Mouse (Mus musculus): Measurements from ENCODE around the gene Hnrnpf. TPM values are rescaled to one million over a fixed set of nuclear protein-coding genes. Genes with fewer than 3 reads are reported as not detected.

Gene Hnrnpf
- polyA plus RNA-seq, 1 experiment from 2014 or later, result 907 TPM

DNA sequence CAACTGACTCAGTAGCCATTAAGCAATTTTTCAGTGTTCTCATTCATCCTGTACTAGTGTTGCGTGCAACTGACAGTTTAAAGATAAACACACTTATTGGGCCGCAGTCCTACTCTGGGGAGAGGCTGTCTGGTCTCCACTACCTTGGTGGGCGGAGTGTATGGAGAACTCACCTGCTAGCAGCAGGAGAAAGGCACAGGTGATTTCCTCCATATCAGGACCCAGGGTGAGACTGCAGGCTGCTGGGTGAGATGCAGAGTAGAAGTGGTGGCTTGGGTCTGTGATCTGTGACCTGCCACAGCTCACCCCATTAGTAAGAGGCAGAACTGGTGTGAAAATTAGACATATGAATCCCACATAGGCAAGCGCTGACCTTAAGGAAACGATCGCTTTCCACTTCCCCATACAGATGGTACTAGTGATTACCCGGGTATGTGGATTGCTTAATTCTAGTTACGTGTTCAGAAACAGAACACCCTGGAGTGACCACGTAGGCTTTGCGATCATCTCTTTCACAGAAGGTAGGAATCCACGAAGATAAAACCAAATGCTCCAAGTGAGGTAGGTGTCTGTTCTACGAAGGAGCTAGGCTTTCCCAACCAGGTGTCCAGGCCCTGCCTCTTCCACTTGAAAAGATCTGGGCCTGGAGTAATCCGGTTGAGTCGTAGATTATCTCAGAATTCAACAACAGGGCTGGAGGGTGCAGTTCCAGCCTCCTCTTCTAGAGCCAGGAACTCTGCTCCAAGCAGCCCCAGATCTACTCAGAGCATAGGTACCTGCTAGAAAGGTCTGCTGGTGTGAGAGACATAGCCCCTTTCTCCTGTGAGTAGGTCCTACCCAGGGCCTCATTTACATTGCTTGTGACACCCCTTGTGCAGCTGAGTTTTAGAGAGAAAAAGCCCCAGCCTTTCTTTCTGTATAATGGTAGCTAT, 35.8 kb downstream of the Hnrnpf start:
- Histone ChIP-seq H3K36me3 (no peaks in the 10 kb centered on the region), H3K27ac (no peak overlapping the region), H3K27me3 (ENCODE audit: low read depth, poor library complexity, severe bottlenecking) (no peaks in the 10 kb centered on the region), H3K4me1 (no peaks in the 10 kb centered on the region), H3K4me3 (no peak overlapping the region), H3K9me3 (replicated peaks) (no peaks in the 10 kb centered on the region)
- no peak for DNase-seq (ENCODE audit: low spot score)
- 91% methylated on average over 14 of the region's 14 CpGs for WGBS

DNA sequence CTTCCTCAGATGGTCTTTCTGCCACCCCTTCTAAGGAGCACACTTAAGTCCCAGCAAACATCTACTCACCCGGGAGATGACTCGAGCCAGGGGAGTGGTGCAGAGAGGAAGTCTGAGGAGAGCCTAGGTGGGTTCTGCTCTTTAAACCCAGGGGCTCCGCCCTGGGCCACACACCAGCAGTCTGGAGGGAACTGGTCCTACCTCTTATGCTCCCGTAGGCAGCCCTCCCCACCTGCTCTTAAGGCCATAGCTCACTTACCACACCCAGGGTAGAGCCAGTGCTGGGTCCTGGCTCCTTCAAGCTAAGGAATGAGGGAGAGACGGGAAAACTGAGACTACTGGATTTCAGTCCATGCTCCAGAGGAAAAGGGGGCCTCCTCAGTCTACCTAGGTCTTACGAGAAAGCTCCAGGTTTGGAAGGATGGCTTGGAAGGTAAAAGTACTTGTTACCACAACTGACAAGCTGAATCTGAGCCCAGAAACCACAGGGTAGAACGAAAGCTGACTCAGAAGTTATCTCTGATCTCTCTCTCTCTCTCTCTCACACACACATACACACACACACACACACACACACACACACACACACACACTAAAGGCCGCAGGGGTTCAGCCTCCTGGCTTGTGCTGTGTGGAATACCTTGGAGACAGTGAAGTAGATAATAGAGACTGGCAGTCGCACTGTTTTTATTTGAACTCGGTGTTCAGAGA, 37.3 kb downstream of the Hnrnpf start, which contains the start of gene Fxyd4:
TSS of gene Fxyd4 (minus strand) at position 471 of the 711 bp plus-strand sequence.
- DNase-seq (ENCODE audit: low spot score), result no peak
- 76% methylated on average over 10 of the region's 10 CpGs for WGBS

DNA sequence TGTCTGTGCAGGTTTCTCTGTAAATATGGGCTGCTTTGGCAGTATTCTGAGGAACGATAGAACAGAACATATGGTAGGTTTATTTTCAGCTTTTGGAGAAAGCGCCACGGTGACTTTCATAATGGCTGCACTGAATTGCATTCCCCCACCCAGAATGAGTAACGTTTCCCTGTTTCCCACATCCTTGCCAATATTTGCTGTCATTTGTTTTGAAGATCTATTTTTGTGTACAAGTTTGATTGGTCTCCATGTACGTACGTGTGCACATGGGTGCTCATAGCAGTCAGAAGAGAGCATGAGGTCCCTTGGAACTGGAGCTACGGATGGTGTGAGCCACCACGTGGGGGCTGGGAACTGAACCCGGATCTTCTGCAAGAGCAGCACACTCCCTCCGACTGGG, 38.8 kb downstream of the Hnrnpf start:
- no peak for DNase-seq (ENCODE audit: low spot score)
- no peaks in the 10 kb centered on the region for H3K4me1 ChIP-seq
- WGBS, result 93% methylated on average over 10 of the region's 10 CpGs
- H3K27me3 ChIP-seq (ENCODE audit: low read depth, poor library complexity, severe bottlenecking), result no peaks in the 10 kb centered on the region
- no peaks in the 10 kb centered on the region for H3K9me3 ChIP-seq (replicated peaks)
- H3K36me3 ChIP-seq, result no peaks in the 10 kb centered on the region
- H3K27ac ChIP-seq, result no peak overlapping the region
- H3K4me3 ChIP-seq, result no peak overlapping the region

More for the DNA sequence above, 37.3 kb downstream of the Hnrnpf start, which contains the start of gene Fxyd4:
- H3K4me3 ChIP-seq, result no peak within 1 kb of the TSS
- no peaks in the 10 kb centered on the region for H3K27me3 ChIP-seq (ENCODE audit: low read depth, poor library complexity, severe bottlenecking)
- no peak within 1 kb of the TSS for H3K27ac ChIP-seq
- no peaks in the 10 kb centered on the region for H3K9me3 ChIP-seq (replicated peaks)
- no peaks in the 10 kb centered on the region for H3K36me3 ChIP-seq
- no peaks in the 10 kb centered on the region for H3K4me1 ChIP-seq

DNA sequence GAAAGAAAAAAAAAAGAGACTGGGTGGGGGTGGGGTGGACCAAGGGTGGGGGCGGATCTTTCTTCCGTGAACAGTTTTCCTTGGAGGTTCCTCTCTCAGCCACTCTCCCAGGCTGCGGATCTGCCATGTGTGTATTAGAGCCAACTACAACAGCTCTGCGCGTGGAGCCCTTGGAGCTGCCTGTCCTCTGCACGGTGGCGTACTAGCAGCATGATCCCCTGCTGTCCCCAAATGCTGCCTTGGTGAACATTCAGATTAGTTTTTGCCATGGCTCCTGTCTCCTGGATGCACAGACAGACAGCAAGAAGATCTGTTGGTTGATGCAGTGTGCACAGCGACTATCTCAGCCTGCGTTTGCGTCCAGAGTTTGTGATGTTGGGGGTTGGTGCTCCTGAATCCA, 42.6 kb downstream of the Hnrnpf start:
- H3K4me1 ChIP-seq, result no peaks in the 10 kb centered on the region
- H3K36me3 ChIP-seq, result no peaks in the 10 kb centered on the region
- no peaks in the 10 kb centered on the region for H3K9me3 ChIP-seq (replicated peaks)
- DNase-seq (ENCODE audit: low spot score), result no peak
- no peak overlapping the region for H3K27ac ChIP-seq
- H3K27me3 ChIP-seq (ENCODE audit: low read depth, poor library complexity, severe bottlenecking), result no peaks in the 10 kb centered on the region
- H3K4me3 ChIP-seq, result no peak overlapping the region
- 78% methylated on average over 10 of the region's 10 CpGs for WGBS

DNA sequence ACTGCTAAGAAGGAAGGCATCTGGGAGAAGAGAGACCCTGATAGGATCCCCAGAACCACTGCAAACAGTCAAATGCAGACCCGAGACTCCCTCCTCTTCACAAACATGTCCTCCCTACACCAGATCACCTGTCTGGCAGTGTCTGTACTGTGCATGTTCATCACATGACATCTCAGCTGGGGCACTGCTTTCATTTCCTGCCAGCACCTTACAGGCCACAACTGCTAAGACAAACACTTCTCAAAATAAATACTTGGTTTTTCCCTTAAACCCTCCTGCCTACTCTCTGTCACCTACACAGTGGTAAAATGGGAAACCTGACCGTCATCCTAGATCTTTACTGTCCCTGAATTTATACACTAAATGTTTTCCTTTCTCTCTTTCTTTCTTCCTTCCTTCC, 43.8 kb downstream of the Hnrnpf start:
- 86% methylated on average over 2 of the region's 2 CpGs for WGBS
- no peaks in the 10 kb centered on the region for H3K27me3 ChIP-seq (ENCODE audit: low read depth, poor library complexity, severe bottlenecking)
- DNase-seq (ENCODE audit: low spot score), result no peak
- H3K4me1 ChIP-seq, result no peaks in the 10 kb centered on the region
- no peak overlapping the region for H3K4me3 ChIP-seq
- H3K9me3 ChIP-seq (replicated peaks), result no peaks in the 10 kb centered on the region
- H3K27ac ChIP-seq, result no peak overlapping the region
- no peaks in the 10 kb centered on the region for H3K36me3 ChIP-seq

DNA sequence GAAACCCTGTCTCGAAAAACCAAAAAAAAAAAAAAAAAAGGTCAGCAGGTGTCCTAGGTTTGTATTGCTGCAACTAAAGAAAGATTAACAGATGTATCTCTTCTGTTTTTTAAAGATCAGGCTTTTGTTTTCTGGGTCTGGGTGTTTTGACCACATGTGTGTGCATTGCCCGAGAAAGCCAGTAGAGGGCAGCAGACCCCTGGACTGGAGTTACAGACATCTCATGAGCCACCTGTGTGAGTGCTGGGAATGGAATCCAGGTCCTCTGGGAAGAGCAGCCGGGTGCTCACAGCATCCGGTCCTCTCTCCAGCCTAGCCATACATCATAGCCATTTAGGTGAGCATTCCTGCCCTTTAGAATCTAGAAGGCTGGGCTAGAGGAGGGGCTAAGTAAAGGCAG, 52.2 kb downstream of the Hnrnpf start:
- Histone ChIP-seq H3K27ac (no peak overlapping the region), H3K4me1 (peaks cover 9% of the 10 kb centered on the region), H3K9me3 (replicated peaks) (no peaks in the 10 kb centered on the region; the same call in 1 of the 2 replicates), H3K4me3 (no peak overlapping the region), H3K36me3 (no peaks in the 10 kb centered on the region), H3K27me3 (ENCODE audit: low read depth, poor library complexity, severe bottlenecking) (no peaks in the 10 kb centered on the region)
- 86% methylated on average over 4 of the region's 4 CpGs for WGBS
- DNase-seq (ENCODE audit: low spot score), result no peak

DNA sequence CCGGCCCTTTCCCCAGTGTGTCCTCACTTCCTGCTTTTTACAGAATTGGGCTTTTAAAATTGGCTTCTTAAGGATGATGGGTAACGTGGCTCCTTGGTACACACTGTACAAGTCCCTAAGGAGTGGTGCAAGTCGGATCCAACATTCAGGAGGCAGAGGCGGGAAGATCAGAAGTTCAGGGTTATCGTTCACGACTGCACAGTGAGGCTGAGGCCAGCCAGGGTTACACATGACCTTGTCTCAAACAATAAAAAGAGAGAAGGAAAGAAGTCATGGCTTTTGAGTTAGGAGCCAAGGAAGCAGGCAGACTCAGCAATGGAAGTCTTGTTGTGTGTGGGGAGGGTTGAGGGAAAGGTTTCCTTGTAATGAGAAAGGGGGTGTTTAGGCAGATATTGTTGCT, 56.0 kb downstream of the Hnrnpf start:
- WGBS, result 79% methylated on average over 6 of the region's 6 CpGs
- no peak overlapping the region for H3K27ac ChIP-seq
- no peaks in the 10 kb centered on the region for H3K36me3 ChIP-seq
- no peak for DNase-seq (ENCODE audit: low spot score)
- H3K9me3 ChIP-seq (replicated peaks), result no peaks in the 10 kb centered on the region; the same call in 1 of the 2 replicates
- H3K4me3 ChIP-seq, result no peak overlapping the region
- H3K27me3 ChIP-seq (ENCODE audit: low read depth, poor library complexity, severe bottlenecking), result no peaks in the 10 kb centered on the region
- H3K4me1 ChIP-seq, result peaks cover 9% of the 10 kb centered on the region

DNA sequence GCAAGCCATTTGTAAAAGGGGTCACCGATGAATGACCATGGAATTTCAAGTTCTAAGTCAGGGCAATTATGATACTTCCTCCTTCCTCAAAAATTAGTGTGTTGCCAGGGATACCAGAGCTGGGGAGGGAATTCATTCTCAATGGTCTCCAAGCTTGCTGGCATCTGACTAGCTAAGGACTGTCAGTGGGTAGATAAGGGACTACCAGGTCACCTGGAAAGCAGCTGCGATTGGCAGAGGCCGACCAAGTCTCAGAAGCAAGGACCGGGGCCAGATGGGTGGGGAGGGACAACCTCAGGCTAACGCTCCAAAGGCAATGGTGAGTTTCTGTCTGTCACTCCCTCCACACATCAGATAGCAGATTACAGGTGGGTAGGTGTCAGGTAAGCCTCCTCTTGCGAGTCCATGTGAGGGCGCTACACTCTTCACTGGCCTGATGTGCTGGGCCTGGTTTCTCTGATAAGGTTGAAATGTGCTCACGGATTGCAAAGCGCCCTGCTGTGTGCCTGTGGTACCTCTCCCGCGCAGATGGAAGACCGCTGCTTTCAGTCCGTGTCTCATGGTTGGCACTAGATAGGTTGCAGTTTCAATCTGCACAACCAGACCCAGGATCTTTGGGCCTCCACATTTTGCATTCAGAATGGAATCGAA, 56.9 kb downstream of the Hnrnpf start:
- Histone ChIP-seq H3K27me3 (ENCODE audit: low read depth, poor library complexity, severe bottlenecking) (no peaks in the 10 kb centered on the region), H3K36me3 (no peaks in the 10 kb centered on the region), H3K27ac (no peak overlapping the region), H3K9me3 (replicated peaks) (no peaks in the 10 kb centered on the region; the same call in 1 of the 2 replicates), H3K4me3 (no peak overlapping the region), H3K4me1 (peaks cover 9% of the 10 kb centered on the region)
- no peak for DNase-seq (ENCODE audit: low spot score)
- WGBS, result 21% methylated on average over 14 of the region's 14 CpGs

DNA sequence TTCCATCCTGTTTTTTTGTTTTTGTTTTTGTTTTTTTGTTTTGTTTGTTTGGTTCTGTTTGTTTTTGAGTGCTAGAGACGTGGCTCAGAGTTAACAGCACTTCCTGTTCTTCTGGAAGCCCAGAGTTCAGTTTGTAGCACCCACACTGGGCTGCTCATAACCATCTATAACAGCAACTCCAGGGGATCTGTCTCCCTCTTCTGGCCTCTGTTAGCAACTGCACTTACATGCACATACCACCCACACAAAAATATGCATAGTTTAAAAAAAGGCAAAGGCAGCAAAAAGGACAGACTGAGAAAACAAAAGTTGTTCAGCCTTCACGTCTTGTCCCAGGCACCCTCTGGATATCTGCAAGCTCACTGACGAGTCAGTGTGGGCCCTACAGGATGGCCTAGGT, 63.1 kb downstream of the Hnrnpf start:
- Histone ChIP-seq H3K36me3 (no peaks in the 10 kb centered on the region), H3K27ac (no peak overlapping the region), H3K4me3 (no peak overlapping the region), H3K4me1 (peaks cover 8% of the 10 kb centered on the region), H3K27me3 (ENCODE audit: low read depth, poor library complexity, severe bottlenecking) (no peaks in the 10 kb centered on the region), H3K9me3 (replicated peaks) (no peaks in the 10 kb centered on the region)
- WGBS, result 90% methylated on average over 3 of the region's 3 CpGs
- DNase-seq (ENCODE audit: low spot score), result no peak

DNA sequence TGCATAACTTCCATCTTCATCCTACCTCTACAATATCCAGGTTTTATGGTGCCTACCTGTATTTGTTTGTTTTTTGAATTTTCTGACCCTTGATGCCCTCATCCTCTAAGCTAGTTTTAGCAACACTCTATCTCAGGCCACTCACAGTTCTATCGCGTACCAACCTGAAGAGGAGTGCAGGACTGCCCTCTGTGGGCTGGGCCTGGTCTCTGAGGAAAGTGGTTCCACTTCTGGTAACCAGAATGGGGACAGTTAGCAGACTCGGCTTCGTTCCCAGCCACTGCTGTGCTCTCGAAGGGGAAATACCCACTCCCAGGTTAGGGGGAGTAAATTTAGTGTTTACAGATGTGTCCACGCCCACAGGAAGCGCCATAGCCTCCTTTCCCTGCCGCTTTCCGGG, 66.6 kb downstream of the Hnrnpf start:
- DNase-seq (ENCODE audit: low spot score), result no peak
- no peak overlapping the region for H3K27ac ChIP-seq
- peaks cover 8% of the 10 kb centered on the region for H3K4me1 ChIP-seq
- WGBS, result 37% methylated on average over 9 of the region's 9 CpGs
- H3K36me3 ChIP-seq, result no peaks in the 10 kb centered on the region
- H3K27me3 ChIP-seq (ENCODE audit: low read depth, poor library complexity, severe bottlenecking), result no peaks in the 10 kb centered on the region
- no peaks in the 10 kb centered on the region for H3K9me3 ChIP-seq (replicated peaks)
- H3K4me3 ChIP-seq, result no peak overlapping the region

All from limb, embryonic 10.5 days (tissue).